Mouse (Mus musculus) limb, embryonic 15.5 days (tissue): ENCODE data around the gene Stard3. TPM values are rescaled to one million over a fixed set of nuclear protein-coding genes. Genes with fewer than 3 reads are reported as not detected.

Source experiments
- ATAC-seq: fragments of 200-750 bp; cut with Nextera tagmentation; 2 replicates; pipeline ENCODE4 v1.8.0; 2017; ENCODE audit warnings: low read depth, moderate TSS enrichment; ENCODE audit not compliant: insufficient number of reproducible peaks, low FRiP score, low TSS enrichment
- H3K27ac ChIP-seq: fragments of 300-500 bp; sonication (generic); 2 replicates; pipeline ENCODE4 v1.5.1; 2015; ENCODE audit warnings: moderate library complexity, mild to moderate bottlenecking, inconsistent platforms
- H3K27me3 ChIP-seq: fragments of 300-500 bp; sonication (generic); 2 replicates; pipeline ENCODE4 v1.6.1; 2015; ENCODE audit warnings: inconsistent platforms
- H3K36me3 ChIP-seq: fragments of 300-500 bp; sonication (generic); 2 replicates; pipeline ENCODE4 v1.6.1; 2015; ENCODE audit warnings: inconsistent platforms
- H3K4me1 ChIP-seq: fragments of 300-500 bp; sonication (generic); 2 replicates; pipeline ENCODE4 v1.6.1; 2015; ENCODE audit warnings: inconsistent platforms
- H3K4me2 ChIP-seq: fragments of 300-500 bp; sonication (generic); 2 replicates; pipeline ENCODE4 v1.6.1; 2015; ENCODE audit warnings: mild to moderate bottlenecking, inconsistent platforms
- H3K4me3 ChIP-seq: fragments of 300-500 bp; sonication (generic); 2 replicates; pipeline ENCODE4 v1.5.1; 2015; ENCODE audit warnings: mild to moderate bottlenecking, inconsistent platforms
- H3K9ac ChIP-seq: fragments of 300-500 bp; sonication (generic); 2 replicates; pipeline ENCODE4 v1.6.1; 2015; ENCODE audit warnings: inconsistent platforms
- H3K9me3 ChIP-seq: fragments of 300-500 bp; sonication (generic); 2 replicates; pipeline ENCODE4 v1.6.1; 2016; ENCODE audit warnings: inconsistent platforms
- WGBS: fragments of 180-500 bp; shearing (Covaris S2); methylation state at CpG from one replicate; pipeline ENCODE4 v1.1.7; 2015; 5-methylcytosine and 5-hydroxymethylcytosine counted together
- polyA plus RNA-seq: library from polyadenylated mRNA; unstranded; fragments of >200 nt; fragmentation: Nextera tagmentation; extraction: Ambion mirVana; gene quantifications from 2 replicates; pipeline ENCODE4 v1.2.1, GENCODE M21; 2015

Gene Stard3
- polyA plus RNA-seq, 1 experiment from 2014 or later = 36.6 TPM

GRCm38 (mm10) chr11:98330745-98331204 lies 27.4 kb upstream of the Stard3 start:
- H3K36me3 ChIP-seq = no peaks in the 10 kb centered on the region
- H3K27ac ChIP-seq = no peak overlapping the region

GRCm38 (mm10) chr11:98331401-98331800 lies 26.8 kb upstream of the Stard3 start:
- no peak for ATAC-seq
- Histone ChIP-seq H3K9me3 (no peaks in the 10 kb centered on the region), H3K9ac (no peak overlapping the region), H3K4me3 (no peak overlapping the region), H3K27ac (no peak overlapping the region), H3K36me3 (no peaks in the 10 kb centered on the region), H3K4me2 (no peak overlapping the region), H3K27me3 (peaks cover 100% of the 10 kb centered on the region), H3K4me1 (peaks cover 32% of the 10 kb centered on the region)
- 50% methylated on average over 1 of the region's 1 CpGs for WGBS

More at GRCm38 (mm10) chr11:98330745-98331204, 27.4 kb upstream of the Stard3 start:
- Histone ChIP-seq H3K27me3 (peaks cover 100% of the 10 kb centered on the region), H3K9ac (no peak overlapping the region), H3K9me3 (no peaks in the 10 kb centered on the region), H3K4me1 (peaks cover 32% of the 10 kb centered on the region), H3K4me2 (no peak overlapping the region), H3K4me3 (no peak overlapping the region)
- no peak for ATAC-seq
- WGBS = 51% methylated on average over 2 of the region's 2 CpGs

GRCm38 (mm10) chr11:98332186-98332585 lies 26.0 kb upstream of the Stard3 start:
- Histone ChIP-seq H3K9ac (no peak overlapping the region), H3K9me3 (no peaks in the 10 kb centered on the region), H3K36me3 (no peaks in the 10 kb centered on the region), H3K27me3 (peaks cover 100% of the 10 kb centered on the region), H3K27ac (no peak overlapping the region), H3K4me1 (peaks cover 27% of the 10 kb centered on the region), H3K4me2 (no peak overlapping the region), H3K4me3 (no peak overlapping the region)
- ATAC-seq = no peak
- 83% methylated on average over 3 of the region's 3 CpGs for WGBS

GRCm38 (mm10) chr11:98332841-98333240 lies 25.3 kb upstream of the Stard3 start:
- Histone ChIP-seq H3K36me3 (no peaks in the 10 kb centered on the region), H3K27me3 (peaks cover 100% of the 10 kb centered on the region), H3K9me3 (no peaks in the 10 kb centered on the region), H3K4me3 (no peak overlapping the region), H3K9ac (no peak overlapping the region), H3K27ac (no peak overlapping the region), H3K4me2 (no peak overlapping the region), H3K4me1 (peaks cover 20% of the 10 kb centered on the region)
- 73% methylated on average over 4 of the region's 4 CpGs for WGBS
- no peak for ATAC-seq

- Histone ChIP-seq H3K9me3 (no peaks in the 10 kb centered on the region), H3K36me3 (no peaks in the 10 kb centered on the region), H3K27ac (no peak overlapping the region), H3K4me1 (peaks cover 17% of the 10 kb centered on the region), H3K4me3 (no peak overlapping the region), H3K27me3 (peaks cover 100% of the 10 kb centered on the region), H3K4me2 (no peak overlapping the region), H3K9ac (no peak overlapping the region)
- ATAC-seq = no peak
- 61% methylated on average over 10 of the region's 10 CpGs for WGBS
These were observed 24.9 kb upstream of the Stard3 start for GRCm38 (mm10) chr11:98333263-98333696.

GRCm38 (mm10) chr11:98333981-98334741 lies 24.0 kb upstream of the Stard3 start:
- 2% methylated on average over 40 of the region's 41 CpGs for WGBS
- H3K27me3 ChIP-seq = peaks cover 100% of the 10 kb centered on the region
- H3K27ac ChIP-seq = no peak overlapping the region
- H3K4me3 ChIP-seq = 0 out of 2 replicates have a peak overlapping the region, but pooled peaks have one; percentile 8
- peaks cover 21% of the 10 kb centered on the region for H3K4me1 ChIP-seq
- H3K4me2 ChIP-seq = peak overlapping the region; percentile 24; the same call in 1 of the 2 replicates
- no peaks in the 10 kb centered on the region for H3K36me3 ChIP-seq
- no peaks in the 10 kb centered on the region for H3K9me3 ChIP-seq
- H3K9ac ChIP-seq = no peak overlapping the region
- no peak for ATAC-seq

GRCm38 (mm10) chr11:98335250-98335649 lies 22.9 kb upstream of the Stard3 start:
- no peaks in the 10 kb centered on the region for H3K9me3 ChIP-seq
- H3K4me2 ChIP-seq = no peak overlapping the region
- 8% methylated on average over 8 of the region's 9 CpGs for WGBS
- ATAC-seq = no peak
- peaks cover 28% of the 10 kb centered on the region for H3K4me1 ChIP-seq
- H3K27me3 ChIP-seq = peaks cover 100% of the 10 kb centered on the region
- H3K4me3 ChIP-seq = no peak overlapping the region
- H3K27ac ChIP-seq = no peak overlapping the region
- no peaks in the 10 kb centered on the region for H3K36me3 ChIP-seq
- no peak overlapping the region for H3K9ac ChIP-seq

GRCm38 (mm10) chr11:98336245-98337107 lies 21.7 kb upstream of the Stard3 start:
- H3K9ac ChIP-seq = no peak overlapping the region
- no peaks in the 10 kb centered on the region for H3K36me3 ChIP-seq
- no peaks in the 10 kb centered on the region for H3K9me3 ChIP-seq
- H3K27me3 ChIP-seq = peaks cover 97% of the 10 kb centered on the region
- H3K4me1 ChIP-seq = peaks cover 31% of the 10 kb centered on the region
- 15% methylated on average over 13 of the region's 13 CpGs for WGBS
- no peak overlapping the region for H3K27ac ChIP-seq
- no peak overlapping the region for H3K4me2 ChIP-seq
- ATAC-seq = no peak
- H3K4me3 ChIP-seq = no peak overlapping the region

GRCm38 (mm10) chr11:98338507-98338961 lies 19.6 kb upstream of the Stard3 start:
- Histone ChIP-seq H3K36me3 (no peaks in the 10 kb centered on the region), H3K4me1 (peaks cover 39% of the 10 kb centered on the region), H3K4me2 (peak overlapping the region; percentile 99), H3K9me3 (no peaks in the 10 kb centered on the region), H3K9ac (peak overlapping the region; percentile 40), H3K4me3 (peak overlapping the region; percentile 53), H3K27ac (no peak overlapping the region), H3K27me3 (peaks cover 87% of the 10 kb centered on the region)
- under 1% methylated on average over 57 of the region's 57 CpGs for WGBS
- no peak for ATAC-seq

GRCm38 (mm10) chr11:98339071-98339501 lies 19.1 kb upstream of the Stard3 start:
- ATAC-seq = no peak
- Histone ChIP-seq H3K4me3 (peak overlapping the region; percentile 53), H3K4me1 (peaks cover 38% of the 10 kb centered on the region), H3K27me3 (peaks cover 85% of the 10 kb centered on the region), H3K9me3 (no peaks in the 10 kb centered on the region), H3K4me2 (peak overlapping the region; percentile 99), H3K9ac (peak overlapping the region; percentile 40; the same call in 1 of the 2 replicates), H3K27ac (no peak overlapping the region), H3K36me3 (no peaks in the 10 kb centered on the region)
- 0% methylated on average over 19 of the region's 19 CpGs for WGBS

- WGBS = 13% methylated on average over 11 of the region's 11 CpGs
- no peaks in the 10 kb centered on the region for H3K36me3 ChIP-seq
- no peak overlapping the region for H3K9ac ChIP-seq
- H3K4me2 ChIP-seq = peak overlapping the region; percentile 99
- peaks cover 83% of the 10 kb centered on the region for H3K27me3 ChIP-seq
- H3K4me3 ChIP-seq = peak overlapping the region; percentile 53
- no peaks in the 10 kb centered on the region for H3K9me3 ChIP-seq
- peaks cover 31% of the 10 kb centered on the region for H3K4me1 ChIP-seq
- no peak for ATAC-seq
- no peak overlapping the region for H3K27ac ChIP-seq
These were observed 18.4 kb upstream of the Stard3 start for GRCm38 (mm10) chr11:98339679-98340287.
